Mouse (Mus musculus) thymus, adult 2 months (tissue): ENCODE results near the gene Osbp.

Source experiments
- CTCF ChIP-seq: fragments of 200-500 bp; IDR thresholded peaks from 2 replicates; pipeline ENCODE4 v1.5.1; 2012; ENCODE audit warnings: mild to moderate bottlenecking, control low read depth, low read length, moderate library complexity, borderline replicate concordance; ENCODE audit not compliant: control insufficient read depth, poor library complexity, insufficient read depth; ENCODE audit errors: extremely low read depth
- POLR2A ChIP-seq: fragments of 200-500 bp; IDR thresholded peaks from 2 replicates; pipeline ENCODE4 v1.6.1; 2012; ENCODE audit warnings: mild to moderate bottlenecking, low read length, control low read depth, moderate library complexity; ENCODE audit not compliant: control insufficient read depth, poor library complexity, insufficient read depth; ENCODE audit errors: extremely low read depth

DNA sequence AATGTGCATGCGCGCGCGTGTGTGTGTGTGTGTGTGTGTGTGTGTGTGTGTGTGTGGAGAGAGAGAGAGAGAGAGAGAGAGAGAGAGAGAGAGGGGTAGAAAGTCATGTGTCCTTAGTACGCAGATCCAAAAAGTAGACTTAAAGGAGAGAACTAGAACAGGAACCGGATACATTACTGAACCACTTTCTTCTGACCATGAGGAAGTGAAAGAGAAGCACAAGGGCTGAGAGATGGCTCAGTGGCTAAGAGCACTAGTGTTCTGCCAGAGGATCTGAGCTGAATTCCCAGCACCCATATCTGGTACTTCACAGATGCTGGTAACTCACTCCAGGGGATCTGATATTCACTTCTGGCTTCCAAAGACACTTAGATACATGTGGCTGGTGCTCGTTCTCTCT, 23.6 kb downstream of the Osbp start:
- TF ChIP-seq CTCF (no peak), POLR2A (no peak)
